Mouse (Mus musculus) ES-E14 (cell line): ENCODE results near the gene Blm. TPM values are rescaled to one million over a fixed set of nuclear protein-coding genes. Genes with fewer than 3 reads are reported as not detected.

Experiments used
- DNase-seq: peaks from one replicate; pipeline ENCODE4 v3.0.0-alpha.2; 2013; ENCODE audit warnings: low read depth, low spot score
- H3K27ac ChIP-seq: 2 replicates; pipeline ENCODE4 v1.5.1; 2012; ENCODE audit warnings: low read depth, mild to moderate bottlenecking, low read length, moderate library complexity, mixed read lengths; ENCODE audit not compliant: poor library complexity, insufficient read depth, severe bottlenecking
- H3K36me3 ChIP-seq: 2 replicates; pipeline ENCODE4 v1.6.1; 2012; ENCODE audit warnings: mild to moderate bottlenecking, low read length, moderate library complexity, mixed read lengths; ENCODE audit not compliant: control insufficient read depth, poor library complexity, insufficient read depth, severe bottlenecking
- H3K4me1 ChIP-seq, 2 experiments: fragments of 150-350 bp in 1 of 2; sonication (generic) in 1 of 2; 2 replicates each; pipeline ENCODE4 v1.6.1; 2012; ENCODE audit warnings: low read length in 2 of 2, mild to moderate bottlenecking in 1 of 2, mixed read lengths in 1 of 2; ENCODE audit not compliant: control insufficient read depth in 2 of 2, insufficient read depth in 2 of 2, poor library complexity in 1 of 2
- H3K4me3 ChIP-seq, 2 experiments: fragments of 150-350 bp in 1 of 2; sonication (generic) in 1 of 2; 2 replicates each; pipeline ENCODE4 v1.5.1; 2012; ENCODE audit warnings: low read length in 2 of 2, low read depth in 1 of 2, mild to moderate bottlenecking in 1 of 2, mixed read lengths in 1 of 2; ENCODE audit not compliant: insufficient read depth in 1 of 2, poor library complexity in 1 of 2, severe bottlenecking in 1 of 2
- H3K9ac ChIP-seq: 2 replicates; pipeline ENCODE4 v1.6.1; 2012; ENCODE audit warnings: low read depth, mild to moderate bottlenecking, low read length, mixed read lengths; ENCODE audit not compliant: poor library complexity, insufficient read depth, severe bottlenecking
- H3K9me3 ChIP-seq: fragments of 150-350 bp; sonication (generic); 2 replicates; pipeline ENCODE4 v1.6.1; 2012; ENCODE audit warnings: low read depth, mild to moderate bottlenecking, low read length; ENCODE audit not compliant: control insufficient read depth, insufficient read depth
- CHD2 ChIP-seq: IDR thresholded peaks from 2 replicates; pipeline ENCODE4 v1.6.1; 2014; ENCODE audit warnings: mild to moderate bottlenecking, low read depth, low read length, inconsistent platforms
- HCFC1 ChIP-seq: IDR thresholded peaks from 2 replicates; pipeline ENCODE4 v1.6.1; 2012; ENCODE audit warnings: low read length, inconsistent platforms, borderline replicate concordance; ENCODE audit not compliant: insufficient read depth
- MAFK ChIP-seq: IDR thresholded peaks from 2 replicates; pipeline ENCODE4 v1.6.1; 2014; ENCODE audit warnings: mild to moderate bottlenecking, low read depth, low read length, inconsistent platforms; ENCODE audit not compliant: insufficient read depth
- ZC3H11A ChIP-seq: IDR thresholded peaks from 2 replicates; pipeline ENCODE4 v1.6.1; 2012; ENCODE audit warnings: low read depth, mild to moderate bottlenecking, inconsistent platforms, low read length, borderline replicate concordance
- ZNF384 ChIP-seq: IDR thresholded peaks from 2 replicates; pipeline ENCODE4 v1.6.1; 2012; ENCODE audit warnings: low read depth, low read length, inconsistent platforms
- in situ Hi-C, 2 experiments: fragments of 600-800 bp; cut with MboI; formaldehyde crosslinking; loops; one replicate each; pipeline ENCODE4 v1.15.1; 2025; ENCODE audit warnings: low sequenced_read_pairs in 2 of 2, inconsistent platforms in 1 of 2; ENCODE audit not compliant: unreplicated experiment in 2 of 2
- total RNA-seq: library from RNA; depleted of rRNA; stranded (reverse); fragments of 300-350 nt; gene quantifications from 2 replicates; pipeline ENCODE4 v1.2.3, GENCODE M21; 2012; rRNA removed

Blm gene
- total RNA-seq, 1 experiment: 29.9 TPM

DNA sequence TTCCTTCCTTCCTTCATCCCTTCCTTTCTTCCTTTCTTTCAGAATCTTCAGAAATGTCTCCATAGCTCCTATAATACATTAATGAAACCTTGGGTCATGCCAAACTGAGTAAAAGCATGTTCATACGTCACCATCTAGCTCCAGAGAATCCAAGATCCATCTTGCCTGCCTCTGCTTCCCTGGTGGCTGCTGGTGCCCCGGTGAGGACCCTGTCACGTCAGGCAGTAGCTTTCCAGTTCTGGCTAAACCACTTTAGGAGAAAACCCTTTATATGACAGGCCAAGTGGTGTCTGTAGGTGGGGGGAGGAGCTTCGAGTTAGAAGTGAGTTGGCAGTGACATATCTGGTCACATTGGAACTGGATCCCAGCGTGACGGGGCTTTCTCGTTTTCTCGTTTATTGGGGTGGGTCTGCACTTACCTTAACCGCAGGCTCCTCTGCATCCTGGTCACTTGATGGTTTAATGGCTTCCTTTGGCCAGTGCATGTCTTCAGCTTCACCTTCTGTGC lies 129.7 kb downstream of the Blm start, which contains the start of gene Furin:
Gene Furin, minus strand, starts transcription at position 249 of the 508 bp plus-strand sequence.
- Histone ChIP-seq H3K4me1 (no peaks in the 10 kb centered on the region; a peak in 2 of 4 replicates), H3K9me3 (no peaks in the 10 kb centered on the region), H3K27ac (no peak within 1 kb of the TSS), H3K36me3 (no peaks in the 10 kb centered on the region), H3K9ac (no peak within 1 kb of the TSS), H3K4me3 (no peak within 1 kb of the TSS)
- TF ChIP-seq MAFK (no peak), HCFC1 (no peak), ZC3H11A (no peak), ZNF384 (no peak), CHD2 (no peak)
- no peak for DNase-seq
- in situ Hi-C loops: no loop called here

Other genes with a start within 250 kb of the Blm start
- gene Prc1, start 240.7 kb downstream of the Blm start, total RNA-seq: 91.0 and 103 TPM in 2 replicates
- 16.4 and 27.6 TPM in 2 replicates for gene Rccd1, start 210.7 kb downstream of the Blm start, total RNA-seq
- 52.0 and 54.1 TPM in 2 replicates for gene Unc45a, start 194.1 kb downstream of the Blm start, total RNA-seq
- 11.4 and 14.3 TPM in 2 replicates for gene Hddc3, start 192.0 kb downstream of the Blm start, total RNA-seq
- 14.6 and 19.8 TPM in 2 replicates for gene Man2a2, start 163.7 kb downstream of the Blm start, total RNA-seq
- gene Fes, start 147.2 kb downstream of the Blm start, total RNA-seq: 2.1 and 4.5 TPM in 2 replicates
- gene Furin, start 129.7 kb downstream of the Blm start, total RNA-seq: 16.1 and 17.7 TPM in 2 replicates
- gene Crtc3, start 153.8 kb upstream of the Blm start, total RNA-seq: 1.1 and 2.4 TPM in 2 replicates